Mouse (Mus musculus): Measurements from ENCODE around the gene Pdcd5.

Gene Pdcd5

DNA sequence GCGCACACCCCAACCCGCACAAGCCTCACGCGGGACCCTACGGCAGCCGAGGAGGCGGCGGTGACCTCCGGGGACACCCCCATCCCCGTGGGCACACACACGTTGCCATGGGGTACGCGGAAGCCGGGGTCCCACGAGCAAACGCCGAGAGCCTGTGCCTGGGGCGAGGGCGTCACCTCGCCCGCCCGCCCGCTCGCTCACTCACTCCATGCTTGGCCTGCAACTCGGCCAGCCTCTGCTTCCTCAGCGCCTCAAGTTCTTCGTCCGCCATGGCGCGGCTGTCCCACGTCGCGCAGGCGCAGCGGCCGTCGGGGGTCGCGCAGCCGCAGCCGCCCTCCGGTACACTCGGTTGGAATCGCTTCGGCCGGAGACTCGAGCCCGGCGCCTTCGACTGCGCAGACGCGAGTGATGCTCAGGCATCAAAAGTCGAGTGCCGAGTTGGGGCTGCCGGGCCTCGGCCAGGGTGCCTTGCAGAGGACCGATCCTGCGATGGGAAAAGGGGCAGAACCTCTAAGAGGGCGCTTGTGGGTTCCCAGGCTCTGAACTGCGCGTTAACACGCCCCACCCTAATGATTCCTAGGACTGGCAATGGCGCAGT lies at the start of gene Pdcd5:
Gene Pdcd5 (minus strand): TSS at position 421 of the 598 bp plus-strand sequence.
- peak; percentile 98 for DNase-seq (ENCODE audit: low read depth, low spot score)

DNA sequence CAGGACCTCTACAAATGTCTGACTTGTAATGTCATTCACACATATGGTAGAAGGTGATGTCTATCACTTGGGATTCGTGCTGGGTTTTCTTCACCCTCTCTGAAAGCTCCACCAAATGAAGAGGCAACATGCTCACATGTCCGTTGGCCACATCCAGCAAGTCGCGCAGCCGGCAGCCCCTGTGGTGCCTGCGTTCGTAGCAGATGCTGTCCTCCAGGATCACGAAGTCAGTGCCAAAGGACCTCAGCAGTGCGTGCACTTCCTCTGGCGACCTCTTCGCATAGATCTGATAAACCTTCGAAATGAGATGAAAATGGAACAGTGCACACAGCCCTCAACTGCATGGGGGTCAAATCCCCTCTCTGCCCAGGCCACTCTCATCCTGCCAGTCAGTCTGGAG lies 45.3 kb upstream of the Pdcd5 start:
- DNase-seq (ENCODE audit: low read depth, low spot score): no peak

- DNase-seq (ENCODE audit: low read depth, low spot score): no peak
Measured at GRCm38 (mm10) chr7:35692117-35692516, 44.8 kb upstream of the Pdcd5 start.

- no peak for DNase-seq (ENCODE audit: low read depth, low spot score)
Measured at GRCm38 (mm10) chr7:35688781-35689349, 41.5 kb upstream of the Pdcd5 start.

DNA sequence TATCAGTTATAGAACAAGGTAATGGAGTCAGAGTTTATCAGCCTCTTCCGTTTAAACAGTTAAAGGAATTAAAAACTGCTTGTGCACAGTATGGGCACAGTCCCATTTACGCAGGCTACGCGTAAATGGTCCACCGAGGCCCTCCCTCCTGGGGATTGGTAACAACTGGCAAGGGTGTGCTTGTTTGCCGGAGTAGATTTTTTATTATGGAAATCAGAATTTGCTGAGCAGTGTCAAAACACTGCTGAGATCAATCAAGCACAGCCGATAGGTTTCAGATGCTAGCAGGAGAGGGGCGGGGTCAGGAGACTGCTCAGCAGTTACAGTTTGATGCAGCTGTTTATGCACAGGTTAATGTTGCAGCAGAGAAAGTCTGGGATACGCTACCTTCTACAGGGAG lies 41.0 kb upstream of the Pdcd5 start:
- DNase-seq (ENCODE audit: low read depth, low spot score): no peak

- peak; percentile 83 for DNase-seq (ENCODE audit: low read depth, low spot score)
Measured at GRCm38 (mm10) chr7:35687229-35687628, 39.9 kb upstream of the Pdcd5 start.

DNA sequence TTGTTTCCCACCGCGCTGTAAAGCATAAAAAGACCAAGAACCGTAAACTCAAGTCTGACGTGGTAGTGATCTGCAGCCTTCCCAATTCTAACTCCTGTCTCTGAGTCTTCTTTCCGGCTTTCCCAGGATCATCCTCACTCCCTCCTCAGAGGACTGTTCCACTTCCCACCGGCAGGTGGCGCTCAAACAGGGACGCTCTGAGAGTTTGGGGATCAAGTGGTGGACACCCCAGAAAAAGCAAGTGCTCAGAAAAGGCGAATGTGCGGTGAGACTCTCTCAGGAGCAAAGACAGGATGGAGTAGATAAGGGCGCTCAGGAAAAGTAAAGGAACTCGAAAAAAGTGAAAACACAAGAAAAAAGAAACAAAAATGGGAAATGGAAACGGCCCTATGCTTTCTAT lies 39.4 kb upstream of the Pdcd5 start:
- DNase-seq (ENCODE audit: low read depth, low spot score): peak; percentile 74

DNA sequence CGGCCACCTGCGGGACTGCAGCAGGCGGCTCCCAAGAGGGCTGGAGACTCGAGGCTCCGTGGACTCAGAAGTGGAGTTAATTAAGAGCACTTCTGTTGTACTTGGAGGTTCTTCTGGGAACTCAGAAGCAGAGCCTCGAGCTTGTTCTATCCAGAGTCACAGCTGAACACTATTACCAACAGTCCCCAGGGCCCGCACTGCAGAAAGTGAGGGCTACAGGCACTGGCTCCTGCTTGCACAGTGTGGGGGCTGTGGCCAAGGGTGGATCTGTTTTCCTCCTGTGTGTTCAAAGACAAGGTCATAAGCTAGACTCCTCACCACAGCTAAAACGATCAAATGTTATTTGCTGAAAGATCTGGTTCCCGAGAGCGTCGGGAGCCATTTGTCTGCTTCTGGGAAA lies 38.9 kb upstream of the Pdcd5 start:
- no peak for DNase-seq (ENCODE audit: low read depth, low spot score)

GRCm38 (mm10) chr7:35683409-35684122 lies 36.2 kb upstream of the Pdcd5 start:
- DNase-seq (ENCODE audit: low read depth, low spot score): no peak

DNA sequence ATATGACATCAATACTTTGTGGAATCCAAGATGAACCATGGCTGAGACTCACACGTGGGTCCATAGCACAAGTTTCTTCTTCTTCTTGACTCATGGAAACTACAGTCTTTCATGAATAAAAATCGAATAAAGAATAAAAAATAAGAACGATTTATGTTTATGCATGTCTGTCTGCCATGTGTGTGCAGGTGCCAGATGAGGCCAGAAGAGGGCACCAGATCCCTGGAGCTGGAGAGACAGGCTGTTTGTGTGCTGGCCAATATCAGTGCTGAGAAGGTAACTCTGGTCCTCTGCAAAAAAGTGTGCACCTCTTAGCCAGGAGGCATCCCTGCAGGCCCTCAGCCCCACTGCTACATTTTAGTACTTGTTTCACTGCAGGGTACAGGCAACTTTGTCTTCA lies 34.2 kb upstream of the Pdcd5 start:
- peak; percentile 63 for DNase-seq (ENCODE audit: low read depth, low spot score)

DNA sequence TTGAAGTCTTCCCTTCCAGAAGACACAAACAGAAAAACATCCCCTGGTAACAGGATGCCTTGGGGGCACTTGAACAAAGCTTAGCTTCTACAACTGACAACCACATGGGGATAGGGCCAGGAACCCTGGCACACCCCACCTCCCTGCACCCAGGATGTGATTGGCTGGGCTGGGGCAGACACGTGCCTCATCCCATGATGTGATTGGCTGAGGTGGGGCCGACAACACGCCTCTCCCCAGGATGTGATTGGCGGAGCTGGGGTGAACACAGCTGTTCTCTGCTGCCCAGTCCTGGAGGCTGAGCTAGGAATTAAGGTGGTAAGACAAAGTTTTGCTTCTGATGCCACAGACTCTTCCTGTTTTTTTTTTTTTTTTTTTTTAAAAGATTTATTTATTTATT lies 31.7 kb upstream of the Pdcd5 start:
- peak; percentile 71 for DNase-seq (ENCODE audit: low read depth, low spot score)

- DNase-seq (ENCODE audit: low read depth, low spot score): peak; percentile 43
Measured at GRCm38 (mm10) chr7:35668066-35669041, 21.0 kb upstream of the Pdcd5 start.

- DNase-seq (ENCODE audit: low read depth, low spot score): no peak
Measured at GRCm38 (mm10) chr7:35663790-35664376, 16.6 kb upstream of the Pdcd5 start.

GRCm38 (mm10) chr7:35659173-35659572 lies 11.9 kb upstream of the Pdcd5 start:
- DNase-seq (ENCODE audit: low read depth, low spot score): peak; percentile 80

DNA sequence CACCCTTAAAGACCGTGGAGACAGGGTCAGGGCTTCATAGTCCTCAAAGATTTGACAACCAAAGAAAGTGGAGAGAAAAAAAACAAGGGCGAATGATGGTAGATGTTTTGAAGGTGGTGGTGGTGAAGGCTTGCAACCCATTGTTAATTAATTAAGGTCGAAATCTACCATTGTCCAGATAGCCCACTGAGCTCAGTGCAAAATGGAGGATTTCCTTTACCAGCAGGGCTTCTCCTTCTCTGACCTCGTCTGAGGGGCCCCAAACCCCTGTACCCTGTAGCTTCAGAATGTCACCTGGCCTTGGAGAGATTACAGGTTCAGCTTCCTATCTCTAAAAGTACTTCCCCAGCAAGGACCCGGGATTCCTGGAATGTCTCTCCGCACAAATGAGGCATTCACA lies 10.5 kb upstream of the Pdcd5 start:
- DNase-seq (ENCODE audit: low read depth, low spot score): no peak

- DNase-seq (ENCODE audit: low read depth, low spot score): peak; percentile 78
Measured at GRCm38 (mm10) chr7:35651583-35652270, 4.4 kb upstream of the Pdcd5 start.

GRCm38 (mm10) chr7:35650716-35651410 lies 3.5 kb upstream of the Pdcd5 start:
- DNase-seq (ENCODE audit: low read depth, low spot score): no peak

DNA sequence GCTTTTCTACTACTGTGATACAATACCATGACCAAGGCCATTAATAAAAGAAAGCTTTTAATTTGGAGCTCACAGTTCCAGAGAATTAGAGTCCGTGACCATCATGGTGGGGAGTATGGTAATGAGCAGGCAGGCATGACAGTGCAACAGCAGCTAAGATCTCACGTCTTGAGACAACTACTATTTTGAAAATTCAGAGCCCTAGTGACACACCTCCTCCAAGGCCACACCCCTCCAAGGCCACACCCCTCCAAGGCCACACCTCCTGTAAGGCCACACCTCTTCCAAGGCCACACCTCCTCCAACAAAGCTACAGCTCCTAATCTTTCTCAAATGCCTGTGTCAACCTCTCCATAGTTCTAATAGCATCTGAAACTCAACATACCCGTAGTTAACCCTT lies 1.8 kb upstream of the Pdcd5 start:
- peak; percentile 87 for DNase-seq (ENCODE audit: low read depth, low spot score)

GRCm38 (mm10) chr7:35648239-35649069 lies 1.1 kb upstream of the Pdcd5 start:
- peak; percentile 33 for DNase-seq (ENCODE audit: low read depth, low spot score)

All from ZHBTc4 (cell line).